9 mouse cellular contexts compared by ENCODE assay signal in genomic region chr8:26805371-26805821, GRCm38 (mm10).
DNase-seq lines count a peak whose midpoint lies in the region; ATAC-seq and TF ChIP-seq lines count a peak whose summit lies in the region.
"Had no signal": no experiment of that assay in that cellular context is flagged by ENCODE, and none has a peak within 500 bp of the region (broad histone marks: within the 10 kb centered on the region; RNA-seq: fewer than 3 reads in every experiment).

No protein-coding gene starts in this region.

- H3K79me2 ChIP-seq in liver, adult 2 months (ENCODE audit: control insufficient read depth, insufficient read depth, low read length), result no peaks in the 10 kb centered on the region

- H3K27me3 ChIP-seq in forebrain, embryonic 10.5 days (ENCODE audit: poor library complexity, severe bottlenecking), result peaks cover 42% of the 10 kb centered on the region
- H3K27me3 ChIP-seq in forebrain, embryonic 11.5 days (ENCODE audit: control insufficient read depth, insufficient read depth, low read length), result no peaks in the 10 kb centered on the region
- H3K27me3 ChIP-seq in liver, adult 2 months (ENCODE audit: control insufficient read depth, insufficient read depth, low read length), result no peaks in the 10 kb centered on the region
- no peaks in the 10 kb centered on the region; the same call in 1 of the 2 replicates for H3K27me3 ChIP-seq in liver, embryonic 12.5 days (replicated peaks)
- peaks cover 57% of the 10 kb centered on the region for H3K27me3 ChIP-seq in embryonic facial prominence, embryonic 10.5 days (replicated peaks; ENCODE audit: low read depth, poor library complexity, severe bottlenecking)
- peaks cover 62% of the 10 kb centered on the region for H3K27me3 ChIP-seq in limb, embryonic 13.5 days

- no peak overlapping the region for H3K9ac ChIP-seq in forebrain, embryonic 11.5 days (ENCODE audit: low read length)
- no peak overlapping the region for H3K9ac ChIP-seq in liver, adult 2 months (ENCODE audit: low read depth, low read length)
- H3K9ac ChIP-seq in liver, embryonic 12.5 days, result no peak overlapping the region
- no peak overlapping the region for H3K9ac ChIP-seq in limb, embryonic 13.5 days
- H3K9ac ChIP-seq: liver, postnatal 0 days had no signal

- no peak for DNase-seq in forebrain, embryonic 10.5 days (ENCODE audit: extremely low spot score, low spot score)
- DNase-seq in forebrain, embryonic 11.5 days (ENCODE audit: low spot score), result no peak
- DNase-seq in liver, adult 2 months (ENCODE audit: extremely low read depth, low read depth, low spot score), result peak; percentile 4
- DNase-seq in embryonic facial prominence, embryonic 10.5 days (ENCODE audit: low spot score), result peak; percentile 69
- no peak for DNase-seq in natural killer cell, adult 2 months (ENCODE audit: low spot score in 2 of 2)
- no peak for DNase-seq in frontal cortex, postnatal 25 days (ENCODE audit: low spot score in 2 of 2)
- DNase-seq: liver, postnatal 0 days had no signal

- peaks cover 53% of the 10 kb centered on the region for H3K4me1 ChIP-seq in forebrain, embryonic 10.5 days
- H3K4me1 ChIP-seq in forebrain, embryonic 11.5 days (replicated peaks; ENCODE audit: control insufficient read depth, insufficient read depth, low read length), result peaks cover 20% of the 10 kb centered on the region
- H3K4me1 ChIP-seq in liver, adult 2 months (ENCODE audit: control insufficient read depth, insufficient read depth, low read length), result no peaks in the 10 kb centered on the region
- H3K4me1 ChIP-seq in liver, embryonic 12.5 days, result peaks cover 9% of the 10 kb centered on the region
- peaks cover 74% of the 10 kb centered on the region for H3K4me1 ChIP-seq in embryonic facial prominence, embryonic 10.5 days
- H3K4me1 ChIP-seq in limb, embryonic 13.5 days, result peaks cover 59% of the 10 kb centered on the region

- H3K4me3 ChIP-seq in forebrain, embryonic 10.5 days, result no peak overlapping the region
- no peak overlapping the region for H3K4me3 ChIP-seq in forebrain, embryonic 11.5 days (ENCODE audit: low read depth, low read length)
- H3K4me3 ChIP-seq in liver, adult 2 months (ENCODE audit: insufficient read depth, low read depth, low read length), result no peak overlapping the region
- no peak overlapping the region for H3K4me3 ChIP-seq in liver, embryonic 12.5 days
- no peak overlapping the region for H3K4me3 ChIP-seq in embryonic facial prominence, embryonic 10.5 days
- no peak overlapping the region for H3K4me3 ChIP-seq in limb, embryonic 13.5 days

- H3K4me2 ChIP-seq in forebrain, embryonic 11.5 days (ENCODE audit: low read depth, low read length, severe bottlenecking), result no peak overlapping the region
- no peak overlapping the region for H3K4me2 ChIP-seq in liver, embryonic 12.5 days
- H3K4me2 ChIP-seq in limb, embryonic 13.5 days (replicated peaks), result peak overlapping the region; percentile 27

- peak overlapping the region; percentile 71 for H3K27ac ChIP-seq in forebrain, embryonic 10.5 days
- no peak overlapping the region for H3K27ac ChIP-seq in forebrain, embryonic 11.5 days (ENCODE audit: low read depth, low read length)
- H3K27ac ChIP-seq in liver, adult 2 months (replicated peaks; ENCODE audit: insufficient read depth, low read depth, low read length), result no peak overlapping the region
- H3K27ac ChIP-seq in liver, embryonic 12.5 days, result no peak overlapping the region
- H3K27ac ChIP-seq in embryonic facial prominence, embryonic 10.5 days (replicated peaks), result peak overlapping the region; percentile 72; the same call in 1 of the 2 replicates
- peak overlapping the region; percentile 56; the same call in 1 of the 2 replicates for H3K27ac ChIP-seq in limb, embryonic 13.5 days

- ATAC-seq in forebrain, embryonic 11.5 days (replicated peaks; ENCODE audit: low FRiP score), result no peak
- ATAC-seq in liver, embryonic 12.5 days, result no peak
- ATAC-seq in limb, embryonic 13.5 days (ENCODE audit: low FRiP score, low read depth), result peak; percentile 37; the same call in 1 of the 2 replicates
- ATAC-seq: liver, postnatal 0 days had no signal

- WGBS in forebrain, embryonic 10.5 days, result 21% methylated on average over 6 of the region's 6 CpGs
- 11% methylated on average over 6 of the region's 6 CpGs for WGBS in forebrain, embryonic 11.5 days
- WGBS in liver, adult 2 months, result 65% methylated on average over 6 of the region's 6 CpGs
- WGBS in liver, embryonic 12.5 days (ENCODE audit: insufficient replicate concordance), result 35% methylated on average over 6 of the region's 6 CpGs
- 14% methylated on average over 6 of the region's 6 CpGs for WGBS in embryonic facial prominence, embryonic 10.5 days
- 4% methylated on average over 6 of the region's 6 CpGs for WGBS in limb, embryonic 13.5 days

- H3K36me3 ChIP-seq in forebrain, embryonic 10.5 days (replicated peaks), result no peaks in the 10 kb centered on the region
- no peaks in the 10 kb centered on the region for H3K36me3 ChIP-seq in forebrain, embryonic 11.5 days (ENCODE audit: control insufficient read depth, insufficient read depth, low read length)
- no peaks in the 10 kb centered on the region for H3K36me3 ChIP-seq in liver, adult 2 months (ENCODE audit: control insufficient read depth, insufficient read depth, low read length)
- no peaks in the 10 kb centered on the region for H3K36me3 ChIP-seq in liver, embryonic 12.5 days
- no peaks in the 10 kb centered on the region for H3K36me3 ChIP-seq in embryonic facial prominence, embryonic 10.5 days (replicated peaks)
- no peaks in the 10 kb centered on the region for H3K36me3 ChIP-seq in limb, embryonic 13.5 days

- TF ChIP-seq CTCF in liver, adult 2 months (IDR thresholded peaks at IDR 0.05; ENCODE audit: low read depth, low read length), result no peak

- no peaks in the 10 kb centered on the region for H3K9me3 ChIP-seq in forebrain, embryonic 10.5 days
- no peaks in the 10 kb centered on the region for H3K9me3 ChIP-seq in forebrain, embryonic 11.5 days (ENCODE audit: control insufficient read depth, low read length)
- no peaks in the 10 kb centered on the region for H3K9me3 ChIP-seq in liver, embryonic 12.5 days (replicated peaks)
- no peaks in the 10 kb centered on the region for H3K9me3 ChIP-seq in embryonic facial prominence, embryonic 10.5 days
- no peaks in the 10 kb centered on the region for H3K9me3 ChIP-seq in limb, embryonic 13.5 days

- no peak for TF ChIP-seq POLR2A in liver, adult 2 months (IDR thresholded peaks at IDR 0.05; ENCODE audit: extremely low read depth, insufficient read depth, low read length)

Comparison
In these comparisons a context has a peak if more than half of its experiments do, and no peak if none do; other contexts are left out.
1. H3K27ac ChIP-seq: peak in forebrain, embryonic 10.5 days (single experiment), embryonic facial prominence, embryonic 10.5 days (single experiment) and limb, embryonic 13.5 days (single experiment); none in forebrain, embryonic 11.5 days (single experiment), liver, adult 2 months (single experiment) and liver, embryonic 12.5 days (single experiment).
2. DNase-seq: peak in liver, adult 2 months (single experiment) and embryonic facial prominence, embryonic 10.5 days (single experiment); none in forebrain, embryonic 10.5 days (single experiment), forebrain, embryonic 11.5 days (single experiment), natural killer cell, adult 2 months (0 of 2) and frontal cortex, postnatal 25 days (0 of 2).